Mouse (Mus musculus) bone marrow, adult 2 months (tissue): ENCODE data around the gene Pde1b. TPM values are rescaled to one million over a fixed set of nuclear protein-coding genes. Genes with fewer than 3 reads are reported as not detected.

Experiments
- H3K27ac ChIP-seq: fragments of 200-500 bp; 2 replicates; pipeline ENCODE4 v1.5.1; 2012; ENCODE audit warnings: low read depth, mild to moderate bottlenecking, control low read depth, inconsistent platforms, low read length; ENCODE audit not compliant: control insufficient read depth, poor library complexity, insufficient read depth
- H3K4me1 ChIP-seq: fragments of 200-500 bp; 2 replicates; pipeline ENCODE4 v1.6.1; 2011; ENCODE audit warnings: low read length; ENCODE audit not compliant: control insufficient read depth, insufficient read depth
- H3K4me3 ChIP-seq: fragments of 200-500 bp; replicated peaks from 2 replicates; pipeline ENCODE3; 2011; ENCODE audit warnings: mild to moderate bottlenecking, low read depth, low read length, control low read depth; ENCODE audit not compliant: control insufficient read depth
- CTCF ChIP-seq: fragments of 200-500 bp; IDR thresholded peaks from 2 replicates; pipeline ENCODE4 v1.5.1; 2011; ENCODE audit warnings: low read length, control low read depth; ENCODE audit not compliant: control insufficient read depth, insufficient read depth
- POLR2A ChIP-seq: fragments of 200-500 bp; IDR thresholded peaks from 2 replicates; pipeline ENCODE4 v1.6.1; 2011; ENCODE audit warnings: low read depth, mild to moderate bottlenecking, control low read depth, low read length, borderline replicate concordance; ENCODE audit not compliant: control insufficient read depth
- WGBS: fragments of 180-500 bp; shearing (Covaris S2); methylation state at CpG from one replicate; pipeline ENCODE4 v1.1.7; 2018; 5-methylcytosine and 5-hydroxymethylcytosine counted together
- polyA plus RNA-seq: library from polyadenylated mRNA; stranded (reverse); fragments of >200 nt; gene quantifications from 2 replicates; pipeline ENCODE4 v1.2.4, GENCODE M21; 2011; ENCODE audit warnings: low replicate concordance; ENCODE audit not compliant: missing spikeins, insufficient read depth, insufficient read length

Pde1b gene
- polyA plus RNA-seq, 1 experiment: 32.6 TPM

DNA sequence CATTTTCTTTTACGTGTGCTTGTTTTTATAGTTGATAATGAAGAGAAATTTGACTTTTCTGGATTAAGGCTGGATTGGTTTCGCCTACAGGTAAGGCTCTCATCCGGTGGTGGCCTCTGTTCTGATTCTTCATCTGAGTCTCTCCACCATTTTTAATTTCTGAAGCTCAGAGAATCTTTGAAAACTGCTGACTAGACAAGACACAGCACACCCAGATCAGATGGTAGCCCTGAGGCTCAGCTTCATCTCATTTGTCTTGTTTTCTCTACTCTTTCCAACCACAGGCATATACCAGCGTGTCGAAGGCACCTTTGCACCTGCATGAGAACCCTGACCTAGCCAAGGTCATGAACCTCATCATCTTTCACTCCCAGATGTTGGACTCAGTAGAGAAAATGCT, 29.1 kb upstream of the Pde1b start:
- 84% methylated on average over 5 of the region's 5 CpGs for WGBS
- Histone ChIP-seq H3K4me3 (no peak overlapping the region), H3K27ac (no peak overlapping the region), H3K4me1 (no peaks in the 10 kb centered on the region)
- no peak for TF ChIP-seq CTCF

DNA sequence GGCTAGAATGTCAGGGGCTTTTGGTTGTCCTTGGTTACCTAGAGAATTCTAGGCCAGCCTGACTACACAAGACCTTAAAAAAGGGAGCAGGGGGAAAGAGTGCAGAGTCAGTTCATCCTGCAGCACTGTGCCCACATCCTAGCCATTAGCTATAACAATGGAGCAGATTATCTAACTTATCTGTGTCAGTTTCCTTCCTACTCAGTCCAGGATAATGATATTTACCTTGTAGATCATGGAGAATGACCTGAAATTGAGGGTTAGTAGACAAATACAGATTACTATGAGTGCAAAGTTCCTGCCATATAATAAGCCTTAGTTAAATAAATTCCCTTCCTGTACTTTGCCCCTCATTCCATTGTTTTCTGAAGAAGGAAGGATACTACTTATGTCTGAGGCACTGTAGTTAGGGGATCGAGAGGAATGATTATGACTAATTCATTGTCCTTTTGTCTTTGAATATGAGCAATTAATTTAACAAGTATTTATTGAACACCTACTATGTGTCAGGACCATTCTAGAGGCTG, 23.7 kb upstream of the Pde1b start:
- Histone ChIP-seq H3K4me3 (no peak overlapping the region), H3K27ac (no peak overlapping the region), H3K4me1 (no peaks in the 10 kb centered on the region)
- TF ChIP-seq CTCF (no peak), POLR2A (no peak)
- 80% methylated on average over 1 of the region's 1 CpGs for WGBS

DNA sequence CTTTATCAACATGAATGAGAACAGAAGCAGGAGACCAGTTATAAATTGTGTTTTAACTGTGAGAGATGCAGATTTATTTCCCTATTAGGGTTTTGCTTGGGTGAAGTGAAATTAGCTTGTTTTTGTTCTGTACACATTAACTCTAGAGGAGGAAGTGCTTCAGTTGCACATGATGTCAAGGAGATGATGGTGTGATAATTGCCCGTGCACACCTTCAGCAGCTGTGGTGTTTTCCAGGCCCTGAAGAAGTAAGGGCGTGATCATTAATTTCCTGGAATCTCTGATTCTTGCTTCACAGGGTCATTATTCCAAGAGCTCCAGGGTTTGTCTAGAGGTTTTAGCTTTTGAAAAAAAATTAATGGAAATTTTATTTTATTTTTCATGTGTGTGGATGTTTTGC, 22.7 kb upstream of the Pde1b start:
- Histone ChIP-seq H3K4me3 (no peak overlapping the region), H3K27ac (no peak overlapping the region), H3K4me1 (no peaks in the 10 kb centered on the region)
- TF ChIP-seq POLR2A (no peak), CTCF (no peak)
- 68% methylated on average over 2 of the region's 2 CpGs for WGBS

- WGBS: 69% methylated on average over 1 of the region's 1 CpGs
These were observed 20.3 kb upstream of the Pde1b start for GRCm38 (mm10) chr15:103482488-103482887.

DNA sequence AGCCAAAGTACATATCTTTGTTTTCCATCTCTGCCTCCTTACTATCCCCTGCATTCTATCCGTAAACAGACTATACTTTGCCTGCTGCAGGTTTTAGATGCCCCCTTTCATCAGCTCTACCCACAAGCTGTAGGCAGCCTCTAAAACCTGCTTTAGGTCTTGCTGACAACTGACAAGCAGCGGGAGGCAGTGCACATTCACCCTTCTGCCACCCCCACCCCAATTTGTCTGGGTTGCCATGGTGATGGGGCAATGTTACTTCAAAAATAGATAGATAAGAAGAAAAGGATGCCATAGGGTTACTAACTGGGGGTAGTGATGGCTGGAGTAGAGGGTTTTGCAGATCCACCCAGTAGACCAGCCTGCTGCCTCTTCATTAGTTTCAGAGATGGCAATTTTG, 18.3 kb upstream of the Pde1b start:
- WGBS: 84% methylated on average over 2 of the region's 2 CpGs
- H3K4me1 ChIP-seq: no peaks in the 10 kb centered on the region
- TF ChIP-seq POLR2A (no peak), CTCF (no peak)
- no peak overlapping the region for H3K27ac ChIP-seq
- no peak overlapping the region for H3K4me3 ChIP-seq

More at GRCm38 (mm10) chr15:103482488-103482887, 20.3 kb upstream of the Pde1b start:
- no peak overlapping the region for H3K27ac ChIP-seq
- H3K4me3 ChIP-seq: no peak overlapping the region
- TF ChIP-seq POLR2A (no peak), CTCF (no peak)
- no peaks in the 10 kb centered on the region for H3K4me1 ChIP-seq

- Histone ChIP-seq H3K4me1 (no peaks in the 10 kb centered on the region), H3K27ac (no peak overlapping the region), H3K4me3 (no peak overlapping the region)
- no peak for TF ChIP-seq CTCF
- TF ChIP-seq POLR2A: no peak
- 82% methylated on average over 3 of the region's 3 CpGs for WGBS
These were observed 17.7 kb upstream of the Pde1b start for GRCm38 (mm10) chr15:103485106-103485505.

GRCm38 (mm10) chr15:103486658-103487057, 16.2 kb upstream of the Pde1b start:
- TF ChIP-seq POLR2A (no peak), CTCF (no peak)
- WGBS: 37% methylated on average over 1 of the region's 1 CpGs
- H3K4me1 ChIP-seq: no peaks in the 10 kb centered on the region
- H3K27ac ChIP-seq: no peak overlapping the region
- no peak overlapping the region for H3K4me3 ChIP-seq

DNA sequence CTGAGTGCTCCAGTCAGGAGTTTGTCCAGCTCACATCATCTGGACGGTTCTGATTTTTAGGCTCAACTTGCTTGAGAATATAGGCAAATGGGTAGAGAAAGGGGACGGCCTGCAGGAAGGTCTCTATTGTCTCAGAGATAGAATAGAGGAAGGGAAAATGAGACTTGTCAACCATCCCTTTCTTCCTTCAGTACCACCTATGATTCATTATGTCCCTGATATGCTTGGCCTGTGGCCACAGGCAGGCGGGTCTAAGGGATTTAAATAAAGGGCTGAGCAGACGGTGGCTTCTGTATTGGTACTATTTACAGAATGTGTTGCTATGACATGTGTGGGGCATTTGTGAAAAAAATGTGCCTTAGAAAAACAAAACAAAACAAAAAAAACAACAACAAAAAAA, 14.5 kb upstream of the Pde1b start:
- TF ChIP-seq CTCF (no peak), POLR2A (no peak)
- no peaks in the 10 kb centered on the region for H3K4me1 ChIP-seq
- H3K4me3 ChIP-seq: no peak overlapping the region
- WGBS: 84% methylated on average over 4 of the region's 4 CpGs
- H3K27ac ChIP-seq: no peak overlapping the region

GRCm38 (mm10) chr15:103496204-103497140, 6.4 kb upstream of the Pde1b start:
- H3K4me3 ChIP-seq: no peak overlapping the region
- H3K4me1 ChIP-seq: no peaks in the 10 kb centered on the region; the same call in 1 of the 2 replicates
- WGBS: 89% methylated on average over 10 of the region's 10 CpGs
- no peak for TF ChIP-seq CTCF
- no peak for TF ChIP-seq POLR2A
- H3K27ac ChIP-seq: no peak overlapping the region

DNA sequence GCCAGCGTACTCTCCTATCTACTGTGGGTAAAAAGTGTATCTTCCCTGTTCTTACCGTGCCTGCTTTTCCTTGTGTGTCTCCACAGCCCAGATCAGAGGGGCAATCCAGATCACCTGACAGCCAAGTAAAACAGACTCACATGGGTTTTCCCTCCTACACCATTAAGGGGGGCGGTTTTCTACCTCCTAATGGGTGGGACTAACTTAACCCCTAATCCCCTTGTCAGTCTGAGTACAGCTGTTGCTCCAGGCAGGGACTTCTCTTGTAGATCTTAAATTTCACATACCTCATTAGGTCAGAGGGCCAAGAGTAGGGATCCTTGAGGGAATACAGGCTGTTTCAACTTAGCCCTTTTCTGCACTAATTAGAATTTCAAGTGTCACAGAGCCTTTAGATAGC, 4.7 kb upstream of the Pde1b start:
- H3K4me3 ChIP-seq: no peak overlapping the region
- no peak overlapping the region for H3K27ac ChIP-seq
- no peak for TF ChIP-seq POLR2A
- H3K4me1 ChIP-seq: no peaks in the 10 kb centered on the region; the same call in 1 of the 2 replicates
- WGBS: 76% methylated on average over 3 of the region's 3 CpGs
